Mouse (Mus musculus): Measurements from ENCODE around the gene Tnip1. TPM values are rescaled to one million over a fixed set of nuclear protein-coding genes. Genes with fewer than 3 reads are reported as not detected.

Gene Tnip1
- 18.7 and 19.2 TPM in 2 replicates for polyA plus RNA-seq (2015; fragmentation: Nextera tagmentation; extraction: Ambion mirVana)

GRCm38 (mm10) chr11:54962810-54963209 lies at the start of gene Tnip1:
Gene Tnip1 (minus strand): TSS chr11:54962917.
- ATAC-seq (ENCODE audit: low read depth), result no peak
- H3K36me3 ChIP-seq (ENCODE audit: control insufficient read depth, insufficient read depth, low read length), result no peaks in the 10 kb centered on the region
- no peak within 1 kb of the TSS for H3K27ac ChIP-seq (ENCODE audit: low read length)
- H3K27me3 ChIP-seq (ENCODE audit: control insufficient read depth, insufficient read depth, low read depth, low read length), result no peaks in the 10 kb centered on the region
- no peak within 1 kb of the TSS for H3K4me2 ChIP-seq (ENCODE audit: low read depth, low read length)
- no peaks in the 10 kb centered on the region for H3K9me3 ChIP-seq (ENCODE audit: control insufficient read depth, low read length)
- no peak within 1 kb of the TSS for H3K4me3 ChIP-seq (ENCODE audit: low read length)
- WGBS, result 22% methylated on average over 6 of the region's 6 CpGs
- no peak within 1 kb of the TSS for H3K9ac ChIP-seq (ENCODE audit: low read length)
- H3K4me1 ChIP-seq (replicated peaks; ENCODE audit: control insufficient read depth, insufficient read depth, low read length), result peaks cover 6% of the 10 kb centered on the region; the same call in 1 of the 2 replicates

- Histone ChIP-seq H3K9me3 (ENCODE audit: control insufficient read depth, low read length) (no peaks in the 10 kb centered on the region), H3K4me3 (ENCODE audit: low read length) (no peak overlapping the region), H3K27ac (ENCODE audit: low read length) (no peak overlapping the region), H3K4me1 (replicated peaks; ENCODE audit: control insufficient read depth, insufficient read depth, low read length) (peaks cover 4% of the 10 kb centered on the region), H3K4me2 (ENCODE audit: low read depth, low read length) (no peak overlapping the region), H3K9ac (ENCODE audit: low read length) (no peak overlapping the region), H3K27me3 (ENCODE audit: control insufficient read depth, insufficient read depth, low read depth, low read length) (no peaks in the 10 kb centered on the region), H3K36me3 (ENCODE audit: control insufficient read depth, insufficient read depth, low read length) (peaks cover 62% of the 10 kb centered on the region)
- ATAC-seq (ENCODE audit: low read depth), result no peak
- 85% methylated on average over 3 of the region's 3 CpGs for WGBS
Observed at GRCm38 (mm10) chr11:55011440-55011839, 48.7 kb upstream of the Tnip1 start.

- peaks cover 79% of the 10 kb centered on the region for H3K36me3 ChIP-seq (ENCODE audit: control insufficient read depth, insufficient read depth, low read length)
- 45% methylated on average over 6 of the region's 6 CpGs for WGBS
- no peak overlapping the region for H3K4me3 ChIP-seq (ENCODE audit: low read length)
- H3K27ac ChIP-seq (ENCODE audit: low read length), result no peak overlapping the region
- no peaks in the 10 kb centered on the region for H3K9me3 ChIP-seq (ENCODE audit: control insufficient read depth, low read length)
- H3K4me1 ChIP-seq (replicated peaks; ENCODE audit: control insufficient read depth, insufficient read depth, low read length), result no peaks in the 10 kb centered on the region
- no peak overlapping the region for H3K4me2 ChIP-seq (ENCODE audit: low read depth, low read length)
- ATAC-seq (ENCODE audit: low read depth), result no peak
- H3K9ac ChIP-seq (ENCODE audit: low read length), result no peak overlapping the region
- H3K27me3 ChIP-seq (ENCODE audit: control insufficient read depth, insufficient read depth, low read depth, low read length), result no peaks in the 10 kb centered on the region
Observed at GRCm38 (mm10) chr11:55008230-55008629, 45.5 kb upstream of the Tnip1 start.

- Histone ChIP-seq H3K27me3 (ENCODE audit: control insufficient read depth, insufficient read depth, low read depth, low read length) (no peaks in the 10 kb centered on the region), H3K36me3 (ENCODE audit: control insufficient read depth, insufficient read depth, low read length) (peaks cover 89% of the 10 kb centered on the region), H3K4me1 (replicated peaks; ENCODE audit: control insufficient read depth, insufficient read depth, low read length) (no peaks in the 10 kb centered on the region), H3K4me2 (ENCODE audit: low read depth, low read length) (no peak overlapping the region), H3K27ac (ENCODE audit: low read length) (no peak overlapping the region), H3K9me3 (ENCODE audit: control insufficient read depth, low read length) (peaks cover 8% of the 10 kb centered on the region), H3K9ac (ENCODE audit: low read length) (no peak overlapping the region), H3K4me3 (ENCODE audit: low read length) (no peak overlapping the region)
- no peak for ATAC-seq (ENCODE audit: low read depth)
- WGBS, result 78% methylated on average over 5 of the region's 5 CpGs
Observed at GRCm38 (mm10) chr11:55005684-55006083, 43.0 kb upstream of the Tnip1 start.

GRCm38 (mm10) chr11:55004970-55005502 lies 42.3 kb upstream of the Tnip1 start:
- Histone ChIP-seq H3K36me3 (ENCODE audit: control insufficient read depth, insufficient read depth, low read length) (peaks cover 86% of the 10 kb centered on the region), H3K4me1 (replicated peaks; ENCODE audit: control insufficient read depth, insufficient read depth, low read length) (no peaks in the 10 kb centered on the region)
- no peak for ATAC-seq (ENCODE audit: low read depth)

GRCm38 (mm10) chr11:54998708-54999107 lies 36.0 kb upstream of the Tnip1 start:
- Histone ChIP-seq H3K27me3 (ENCODE audit: control insufficient read depth, insufficient read depth, low read depth, low read length) (no peaks in the 10 kb centered on the region), H3K36me3 (ENCODE audit: control insufficient read depth, insufficient read depth, low read length) (peaks cover 63% of the 10 kb centered on the region), H3K4me3 (ENCODE audit: low read length) (no peak overlapping the region), H3K27ac (ENCODE audit: low read length) (no peak overlapping the region), H3K4me1 (replicated peaks; ENCODE audit: control insufficient read depth, insufficient read depth, low read length) (no peaks in the 10 kb centered on the region), H3K4me2 (ENCODE audit: low read depth, low read length) (no peak overlapping the region), H3K9ac (ENCODE audit: low read length) (no peak overlapping the region), H3K9me3 (ENCODE audit: control insufficient read depth, low read length) (peaks cover 8% of the 10 kb centered on the region)
- ATAC-seq (ENCODE audit: low read depth), result no peak
- WGBS, result 51% methylated on average over 2 of the region's 2 CpGs

More at GRCm38 (mm10) chr11:55004970-55005502, 42.3 kb upstream of the Tnip1 start:
- no peak overlapping the region for H3K4me3 ChIP-seq (ENCODE audit: low read length)
- H3K27me3 ChIP-seq (ENCODE audit: control insufficient read depth, insufficient read depth, low read depth, low read length), result no peaks in the 10 kb centered on the region
- no peak overlapping the region for H3K4me2 ChIP-seq (ENCODE audit: low read depth, low read length)
- peaks cover 8% of the 10 kb centered on the region for H3K9me3 ChIP-seq (ENCODE audit: control insufficient read depth, low read length)
- 79% methylated on average over 7 of the region's 7 CpGs for WGBS
- H3K27ac ChIP-seq (ENCODE audit: low read length), result no peak overlapping the region
- H3K9ac ChIP-seq (ENCODE audit: low read length), result no peak overlapping the region

- ATAC-seq (ENCODE audit: low read depth), result peak; percentile 66
- peaks cover 8% of the 10 kb centered on the region for H3K9me3 ChIP-seq (ENCODE audit: control insufficient read depth, low read length)
- no peaks in the 10 kb centered on the region for H3K4me1 ChIP-seq (replicated peaks; ENCODE audit: control insufficient read depth, insufficient read depth, low read length)
- no peak overlapping the region for H3K9ac ChIP-seq (ENCODE audit: low read length)
- no peak overlapping the region for H3K4me2 ChIP-seq (ENCODE audit: low read depth, low read length)
- 6% methylated on average over 12 of the region's 12 CpGs for WGBS
- no peaks in the 10 kb centered on the region for H3K27me3 ChIP-seq (ENCODE audit: control insufficient read depth, insufficient read depth, low read depth, low read length)
- peaks cover 62% of the 10 kb centered on the region for H3K36me3 ChIP-seq (ENCODE audit: control insufficient read depth, insufficient read depth, low read length)
- H3K27ac ChIP-seq (ENCODE audit: low read length), result no peak overlapping the region
- no peak overlapping the region for H3K4me3 ChIP-seq (ENCODE audit: low read length)
Observed at GRCm38 (mm10) chr11:54998284-54998683, 35.6 kb upstream of the Tnip1 start.

GRCm38 (mm10) chr11:54996176-54996575 lies 33.5 kb upstream of the Tnip1 start:
- Histone ChIP-seq H3K9me3 (ENCODE audit: control insufficient read depth, low read length) (peaks cover 5% of the 10 kb centered on the region), H3K36me3 (ENCODE audit: control insufficient read depth, insufficient read depth, low read length) (peaks cover 55% of the 10 kb centered on the region), H3K27me3 (ENCODE audit: control insufficient read depth, insufficient read depth, low read depth, low read length) (no peaks in the 10 kb centered on the region), H3K4me3 (ENCODE audit: low read length) (no peak overlapping the region), H3K9ac (ENCODE audit: low read length) (no peak overlapping the region), H3K4me2 (ENCODE audit: low read depth, low read length) (no peak overlapping the region), H3K27ac (ENCODE audit: low read length) (no peak overlapping the region), H3K4me1 (replicated peaks; ENCODE audit: control insufficient read depth, insufficient read depth, low read length) (no peaks in the 10 kb centered on the region)
- no peak for ATAC-seq (ENCODE audit: low read depth)
- WGBS, result 66% methylated on average over 7 of the region's 7 CpGs

- no peak overlapping the region for H3K9ac ChIP-seq (ENCODE audit: low read length)
- no peaks in the 10 kb centered on the region for H3K4me1 ChIP-seq (replicated peaks; ENCODE audit: control insufficient read depth, insufficient read depth, low read length)
- H3K27ac ChIP-seq (ENCODE audit: low read length), result no peak overlapping the region
- H3K4me2 ChIP-seq (ENCODE audit: low read depth, low read length), result no peak overlapping the region
- H3K27me3 ChIP-seq (ENCODE audit: control insufficient read depth, insufficient read depth, low read depth, low read length), result no peaks in the 10 kb centered on the region
- H3K4me3 ChIP-seq (ENCODE audit: low read length), result no peak overlapping the region
- ATAC-seq (ENCODE audit: low read depth), result no peak
- peaks cover 69% of the 10 kb centered on the region for H3K36me3 ChIP-seq (ENCODE audit: control insufficient read depth, insufficient read depth, low read length)
- no peaks in the 10 kb centered on the region for H3K9me3 ChIP-seq (ENCODE audit: control insufficient read depth, low read length)
Observed at GRCm38 (mm10) chr11:54989920-54990319, 27.2 kb upstream of the Tnip1 start.
